Mouse (Mus musculus): Measurements from ENCODE around the gene AC134908.4.

AC134908.4 gene

DNA sequence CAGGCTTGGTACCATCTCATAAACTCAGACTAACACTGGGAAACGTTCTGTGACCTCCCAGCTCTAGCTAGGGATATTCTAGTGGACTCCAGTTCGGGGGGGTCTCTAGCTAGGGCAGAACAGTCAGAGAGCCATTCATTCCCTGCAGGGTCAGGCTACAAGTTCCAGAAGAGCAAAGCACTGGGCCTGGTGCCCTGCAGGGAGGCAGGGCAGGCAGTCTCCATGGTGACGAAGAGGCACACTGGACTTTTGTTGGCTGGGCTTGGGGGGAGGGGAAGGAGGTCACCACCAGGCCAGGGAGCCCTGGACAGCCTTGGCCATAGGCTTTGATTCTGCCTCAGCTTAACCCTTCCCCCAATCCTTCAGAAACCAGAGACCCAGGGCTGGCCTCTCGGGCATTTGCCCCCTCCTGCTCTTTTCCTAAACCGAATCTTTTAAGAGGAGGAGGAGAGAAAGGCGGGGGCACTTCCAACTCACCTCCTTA is at the start of gene AC134908.4:
AC134908.4 (minus strand) TSS at position 51 of the 484 bp plus-strand sequence.
- DNase-seq (ENCODE audit: low spot score in 2 of 2) = no peak

DNA sequence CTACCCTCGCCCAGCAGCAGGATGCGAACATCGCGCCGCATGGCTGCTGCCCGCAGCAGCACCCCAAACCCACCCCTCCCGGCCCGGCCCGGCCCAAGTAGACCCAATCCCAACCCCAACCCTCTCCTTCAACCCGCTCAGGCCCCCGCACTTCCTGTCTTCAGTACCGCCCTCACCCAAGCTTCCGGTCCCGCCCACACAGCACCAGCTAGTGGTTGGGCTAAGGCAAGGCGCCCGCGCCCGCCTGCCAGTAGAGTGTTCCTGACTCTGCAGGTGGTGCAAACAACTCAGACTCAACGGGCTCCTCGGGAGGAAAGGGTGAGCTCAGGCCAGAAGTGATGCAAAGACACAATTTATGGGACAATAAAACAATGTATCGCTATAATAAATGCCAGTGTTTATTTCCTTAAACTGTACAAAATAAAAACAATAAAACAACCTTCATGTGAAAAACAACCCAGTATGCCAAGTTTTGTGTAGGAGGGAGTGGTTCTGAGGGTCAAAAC is 49.0 kb upstream of the AC134908.4 start, which contains the start of gene Rhot2:
Rhot2 (minus strand) TSS at position 456 of the 506 bp plus-strand sequence.
- DNase-seq (ENCODE audit: low spot score in 2 of 2) = peak; percentile 86 to 93

DNA sequence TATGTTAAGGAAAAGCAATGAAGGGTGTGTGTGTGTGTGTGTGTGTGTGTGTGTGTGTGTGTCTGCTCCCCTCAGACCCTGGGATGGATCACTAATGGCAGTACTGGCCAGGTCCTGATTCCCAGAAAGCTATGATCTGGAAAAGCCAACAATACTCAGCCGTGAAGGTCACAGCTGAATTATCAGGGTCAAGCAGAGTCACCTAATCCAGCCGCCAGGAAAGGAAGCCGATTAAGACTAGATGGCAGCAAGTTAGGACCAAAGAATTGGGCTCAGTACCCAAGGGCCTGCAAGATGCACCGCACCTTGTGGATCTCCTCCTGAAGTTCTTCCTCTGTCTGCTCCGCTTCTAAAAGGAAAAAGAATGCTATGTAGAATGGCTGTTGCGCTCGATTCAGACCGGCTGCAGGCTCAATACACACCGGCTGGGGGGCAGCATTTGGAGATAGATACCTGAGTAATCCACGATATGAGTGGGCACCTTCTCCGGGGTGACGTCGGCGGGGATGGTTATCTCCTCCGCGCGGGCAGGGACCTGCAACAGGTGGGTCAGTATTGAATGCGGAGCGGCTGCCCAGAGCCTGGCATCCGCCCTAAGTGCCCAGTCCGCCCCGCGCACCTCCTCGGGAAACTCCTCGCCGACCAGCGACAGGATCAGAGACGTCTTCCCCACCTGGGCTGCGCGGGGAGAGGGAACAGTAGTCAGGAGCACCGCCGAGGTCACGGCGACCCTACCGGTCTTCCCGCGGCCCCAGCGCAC is 48.4 kb upstream of the AC134908.4 start:
- no peak for DNase-seq (ENCODE audit: low spot score in 2 of 2)

DNA sequence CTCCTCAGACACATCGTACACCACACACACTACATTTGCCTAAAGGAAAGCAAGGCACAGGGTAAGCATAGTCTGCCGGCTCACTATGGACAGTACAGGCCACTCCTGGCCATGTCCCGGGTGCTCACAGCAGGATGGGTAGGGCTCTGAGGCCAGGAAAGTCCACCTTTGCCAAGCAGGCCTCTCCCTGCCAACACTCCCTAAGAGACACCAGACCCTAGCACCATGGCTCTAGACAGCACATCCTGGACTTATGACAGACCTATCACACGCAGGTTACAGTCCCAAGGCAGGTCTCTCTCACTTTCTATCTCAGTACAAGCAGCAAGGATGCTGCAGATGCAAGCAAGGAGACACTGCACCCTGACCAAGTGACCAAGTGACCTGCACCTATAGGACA is 47.7 kb upstream of the AC134908.4 start:
- no peak for DNase-seq (ENCODE audit: low spot score in 2 of 2)

DNA sequence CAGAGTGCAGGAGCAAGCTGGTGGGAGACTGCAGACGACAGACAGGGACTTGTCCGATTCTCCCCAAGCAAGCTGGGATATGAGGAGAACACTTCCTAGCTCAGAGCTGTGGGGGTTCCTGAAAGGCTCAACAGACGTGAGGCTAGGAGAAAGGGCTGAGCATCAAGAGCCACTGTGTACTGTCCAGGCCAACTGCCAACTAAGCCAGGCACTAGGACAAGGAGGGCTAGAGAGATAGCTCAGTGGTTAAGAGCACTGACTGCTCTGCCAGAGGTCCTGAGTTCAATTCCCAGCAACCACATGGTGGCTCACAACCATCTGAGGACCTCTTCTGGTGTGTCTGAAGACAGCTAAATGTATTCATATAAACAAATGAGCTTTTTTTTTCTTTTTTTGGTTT is 47.0 kb upstream of the AC134908.4 start:
- no peak for DNase-seq (ENCODE audit: low spot score in 2 of 2)

DNA sequence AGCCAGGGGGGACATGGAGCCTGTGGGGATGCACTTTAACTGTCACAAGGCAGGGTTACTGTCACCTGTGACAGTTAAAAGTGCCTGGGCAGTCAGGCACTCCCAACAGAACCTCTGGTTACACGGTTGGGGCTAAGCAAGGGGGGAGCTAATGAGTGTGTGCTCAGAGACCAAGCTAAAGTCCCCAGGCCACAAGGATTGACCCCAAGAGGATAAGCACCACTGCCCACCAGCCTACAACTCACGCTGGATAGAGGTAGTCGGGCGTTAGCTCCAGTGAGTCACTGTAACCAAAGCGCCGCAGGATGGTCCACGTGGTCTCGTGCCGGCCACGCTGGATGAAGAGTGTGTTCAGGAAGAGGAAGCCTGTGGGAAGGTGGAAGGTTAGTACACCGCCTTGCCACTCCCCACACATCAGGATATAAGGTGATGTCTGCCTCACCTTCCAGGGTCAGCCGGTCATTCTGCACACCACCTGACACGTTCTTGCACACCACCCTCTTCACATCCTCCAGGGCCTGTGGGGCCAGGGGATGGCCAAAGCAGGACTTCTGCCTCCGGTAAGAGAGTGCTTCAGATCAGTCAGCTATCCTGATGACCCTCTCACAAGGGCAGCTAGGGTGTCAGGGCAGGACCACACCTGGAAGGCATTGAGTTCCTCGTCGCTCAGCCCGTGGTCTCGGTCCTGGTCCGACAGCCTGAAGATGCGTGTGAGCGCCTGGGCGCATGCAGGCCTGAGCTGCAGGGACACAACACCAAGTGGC is 45.8 kb upstream of the AC134908.4 start, which contains the start of gene Gm20683:
Gm20683 (minus strand) TSS at position 647 of the 764 bp plus-strand sequence.
- DNase-seq (ENCODE audit: low spot score in 2 of 2) = no peak

DNA sequence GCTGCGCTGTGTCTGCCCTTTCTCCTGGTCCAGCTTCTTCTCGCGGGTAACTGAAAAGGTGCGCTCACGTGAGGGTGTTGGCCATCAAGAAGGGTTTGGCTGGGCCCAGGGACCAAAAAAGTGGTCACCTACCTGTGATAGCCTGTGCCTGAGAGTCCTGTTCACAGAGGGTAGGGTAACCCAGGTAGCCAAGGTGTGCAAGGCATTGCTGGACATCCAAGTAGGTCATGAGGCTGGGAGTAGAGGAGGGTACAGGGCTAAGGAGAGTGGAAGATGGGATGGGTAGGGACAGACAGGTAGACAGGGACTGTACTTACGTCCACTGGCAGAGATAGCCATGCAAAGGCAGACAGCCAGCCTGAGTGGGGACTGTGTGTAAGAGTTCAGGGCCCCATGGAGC is 45.1 kb upstream of the AC134908.4 start:
- DNase-seq (ENCODE audit: low spot score in 2 of 2) = no peak

DNA sequence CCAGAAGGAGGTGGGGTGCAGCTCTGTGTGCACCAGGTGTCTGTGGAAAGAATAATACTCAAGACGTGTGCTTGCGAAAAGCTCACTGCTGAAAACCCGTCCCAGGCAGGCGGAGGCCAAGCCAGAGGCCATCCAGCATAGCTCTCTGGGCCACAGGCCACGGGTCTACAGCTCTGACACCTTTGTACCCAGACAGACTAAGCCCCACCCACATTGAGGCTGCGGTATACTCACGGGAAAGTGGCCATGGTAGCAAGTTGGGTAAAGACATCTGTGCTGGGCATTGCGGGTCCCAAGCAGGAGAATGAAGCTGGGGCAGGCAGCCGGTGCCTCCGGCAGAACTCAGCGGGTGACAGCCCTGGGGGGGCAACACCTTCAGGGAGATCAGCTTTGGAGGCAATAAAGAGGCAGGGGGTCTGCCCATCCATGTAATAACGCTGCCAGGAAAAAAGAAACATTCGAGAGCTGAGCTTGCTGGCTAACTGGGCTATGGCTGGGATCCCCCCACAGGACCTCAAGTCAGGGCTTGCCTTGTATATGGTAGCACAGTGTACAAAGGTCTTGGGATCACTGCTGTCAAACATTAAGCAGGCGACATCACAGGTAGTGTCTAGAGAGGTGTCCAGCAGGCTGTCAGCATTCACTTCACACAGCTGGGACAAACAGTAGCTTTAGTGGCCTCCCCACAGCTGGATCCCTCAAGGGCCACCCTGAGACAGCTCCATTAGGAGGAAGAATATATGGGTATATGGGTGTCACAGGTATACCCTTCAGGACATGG is 44.2 kb upstream of the AC134908.4 start:
- no peak for DNase-seq (ENCODE audit: low spot score in 2 of 2)

DNA sequence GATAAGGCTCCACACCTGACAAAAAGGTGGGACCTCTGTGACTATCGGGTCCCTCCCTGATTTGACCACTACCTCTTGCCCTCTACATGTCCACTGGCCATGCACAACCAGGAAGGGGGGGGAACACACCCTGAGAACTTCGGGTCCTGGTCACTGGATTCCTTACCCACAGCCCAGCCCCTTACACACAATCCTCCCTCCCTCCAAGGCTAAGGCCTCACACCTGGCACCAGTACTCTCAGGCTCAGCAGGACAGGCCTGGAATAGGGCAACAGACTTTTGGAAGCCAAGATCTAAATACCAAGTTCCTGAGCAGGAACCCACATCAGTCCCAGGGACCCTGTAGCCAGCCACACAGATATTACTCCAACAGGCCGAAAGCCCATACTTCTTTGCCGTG is 43.4 kb upstream of the AC134908.4 start:
- DNase-seq (ENCODE audit: low spot score in 2 of 2) = no peak

DNA sequence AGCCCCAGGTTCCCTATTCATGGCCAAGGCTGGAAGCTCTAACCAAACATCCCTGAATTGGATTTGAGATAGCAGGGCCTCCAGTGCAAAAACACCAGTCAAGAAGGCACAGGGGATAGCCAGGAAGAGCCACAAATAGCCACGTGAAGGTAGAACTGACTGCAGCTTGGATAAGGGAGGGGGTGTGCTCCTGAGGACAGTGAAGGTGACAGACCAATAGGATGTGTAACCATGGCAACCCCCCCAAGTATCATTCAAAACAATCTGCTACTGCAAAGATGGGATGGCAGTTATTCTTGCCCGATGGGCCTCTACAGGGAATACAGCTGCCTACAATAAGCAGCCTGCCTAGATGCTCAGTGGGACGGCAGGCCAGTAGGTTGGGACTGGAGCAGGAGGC is 42.1 kb upstream of the AC134908.4 start:
- DNase-seq (ENCODE audit: low spot score in 2 of 2) = no peak

DNA sequence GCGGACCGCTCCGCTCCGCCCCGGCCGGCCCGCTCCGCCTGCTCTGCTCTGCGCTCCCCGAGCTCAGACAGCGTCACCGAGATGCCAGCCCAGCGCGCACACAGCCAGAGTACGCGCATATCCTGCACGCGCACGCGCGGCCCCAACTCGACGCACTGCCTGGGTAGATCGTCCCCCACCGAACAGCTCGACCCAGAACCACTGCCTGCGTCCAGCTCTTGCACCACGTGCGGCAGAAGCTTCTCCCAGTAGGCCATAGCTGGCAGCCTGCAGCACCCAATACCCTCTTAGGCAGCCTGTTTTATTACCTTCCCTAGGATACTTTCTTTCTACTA is 41.6 kb upstream of the AC134908.4 start, which contains the start of gene Rhbdl1:
Rhbdl1 (minus strand) TSS at position 220 of the 335 bp plus-strand sequence.
- no peak for DNase-seq (ENCODE audit: low spot score in 2 of 2)

DNA sequence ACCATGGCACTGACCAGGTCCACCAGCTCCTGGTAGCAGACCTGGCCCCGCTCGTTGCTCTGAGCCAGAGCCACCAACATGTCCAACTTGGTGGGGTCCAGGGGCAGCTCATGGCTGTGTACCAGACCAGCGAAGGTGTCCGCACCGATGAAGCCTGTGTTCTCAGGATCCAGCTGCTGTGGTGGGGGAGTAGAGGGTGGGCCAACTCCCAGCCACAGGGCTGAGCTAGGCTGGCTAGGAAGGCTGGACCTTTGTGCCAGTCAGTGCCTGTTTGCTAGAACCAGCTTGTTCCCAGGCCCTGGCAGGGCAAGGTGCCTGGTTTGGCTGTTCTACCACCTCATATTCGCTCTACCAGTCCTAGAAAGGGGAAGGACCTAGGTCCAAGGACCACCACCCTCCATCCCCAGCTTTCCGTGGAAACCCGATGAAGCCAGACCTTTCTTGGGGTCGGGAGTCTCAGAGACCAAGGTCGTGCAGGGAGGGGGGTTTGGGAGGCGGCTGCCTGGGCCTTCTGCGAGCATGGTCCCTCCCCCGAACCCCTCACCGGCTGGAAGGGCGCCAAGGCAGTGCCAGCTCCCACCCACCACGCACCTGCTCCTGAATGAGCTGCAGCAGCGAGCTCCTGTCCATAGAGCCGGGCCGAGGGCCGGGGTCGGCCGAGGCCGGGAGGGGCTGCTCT is 41.1 kb upstream of the AC134908.4 start:
- DNase-seq (ENCODE audit: low spot score in 2 of 2) = no peak

DNA sequence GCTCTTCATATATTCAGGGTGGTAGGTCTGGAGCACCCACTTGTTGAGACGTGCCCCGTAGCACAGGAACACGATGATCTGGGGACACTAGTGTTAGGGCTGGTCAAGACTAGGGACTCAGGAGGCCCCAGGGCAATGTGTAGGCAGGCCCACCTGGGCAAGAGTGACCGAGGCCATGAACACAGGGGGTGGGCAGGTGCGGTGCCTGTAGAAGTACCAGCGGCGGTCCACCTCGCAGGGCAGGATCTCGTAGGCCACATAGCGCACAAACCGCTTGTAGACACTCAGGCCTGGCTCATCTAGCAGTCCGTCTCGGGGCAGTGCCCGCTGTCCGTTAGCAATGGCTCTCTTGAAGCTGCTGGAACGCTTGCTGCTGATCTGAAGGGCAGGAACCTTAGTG is 40.4 kb upstream of the AC134908.4 start:
- no peak for DNase-seq (ENCODE audit: low spot score in 2 of 2)

DNA sequence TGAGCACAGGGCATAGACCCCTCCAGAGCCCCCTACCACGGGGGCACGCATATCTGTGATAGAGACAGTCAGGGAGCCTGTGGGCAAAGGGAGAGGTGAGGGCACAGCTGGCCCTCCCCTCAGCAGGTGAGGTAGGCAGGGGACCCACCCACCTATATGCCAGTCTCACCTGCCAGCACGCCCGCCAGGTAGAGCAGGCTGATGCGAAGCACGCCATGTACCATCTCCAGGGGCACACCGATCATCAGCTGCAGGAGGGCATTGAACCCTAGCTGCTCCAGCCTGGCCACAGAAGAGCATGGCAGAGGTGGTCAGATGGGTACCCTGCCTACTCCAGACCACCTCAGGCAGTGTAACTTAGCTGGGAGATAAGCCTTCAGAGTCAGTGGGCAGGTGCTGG is 39.8 kb upstream of the AC134908.4 start:
- DNase-seq (ENCODE audit: low spot score in 2 of 2) = no peak

DNA sequence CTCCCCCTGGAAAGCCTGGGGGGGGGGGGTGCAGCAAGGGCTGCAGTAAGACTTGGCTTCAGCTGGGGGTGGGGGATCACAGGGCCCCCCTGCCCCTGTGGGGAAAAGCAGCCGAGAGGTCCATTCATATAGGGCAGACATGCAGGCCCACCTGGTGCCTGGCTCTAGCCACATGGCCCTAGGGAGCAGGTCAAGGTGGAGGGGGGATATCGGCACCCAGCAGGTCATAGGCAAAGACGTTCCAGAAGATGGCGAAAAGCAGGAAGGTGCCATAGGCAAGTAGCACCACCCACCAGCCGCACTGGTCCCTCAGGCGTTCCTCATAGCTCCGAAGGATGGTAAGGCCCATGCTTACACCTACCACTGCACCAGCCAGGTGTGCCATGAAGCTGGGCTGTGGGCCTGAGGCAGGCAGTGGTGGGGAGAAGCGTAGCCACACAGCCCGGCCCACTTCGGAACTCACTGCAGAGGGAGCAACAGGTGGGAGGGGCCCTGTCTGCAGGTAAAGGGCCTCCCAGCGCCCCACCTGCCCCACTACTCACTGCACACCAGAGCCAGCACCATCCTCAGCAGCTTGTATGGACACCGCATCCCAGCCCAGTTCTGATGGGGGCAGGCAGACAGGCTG is 39.2 kb upstream of the AC134908.4 start:
- no peak for DNase-seq (ENCODE audit: low spot score in 2 of 2)

DNA sequence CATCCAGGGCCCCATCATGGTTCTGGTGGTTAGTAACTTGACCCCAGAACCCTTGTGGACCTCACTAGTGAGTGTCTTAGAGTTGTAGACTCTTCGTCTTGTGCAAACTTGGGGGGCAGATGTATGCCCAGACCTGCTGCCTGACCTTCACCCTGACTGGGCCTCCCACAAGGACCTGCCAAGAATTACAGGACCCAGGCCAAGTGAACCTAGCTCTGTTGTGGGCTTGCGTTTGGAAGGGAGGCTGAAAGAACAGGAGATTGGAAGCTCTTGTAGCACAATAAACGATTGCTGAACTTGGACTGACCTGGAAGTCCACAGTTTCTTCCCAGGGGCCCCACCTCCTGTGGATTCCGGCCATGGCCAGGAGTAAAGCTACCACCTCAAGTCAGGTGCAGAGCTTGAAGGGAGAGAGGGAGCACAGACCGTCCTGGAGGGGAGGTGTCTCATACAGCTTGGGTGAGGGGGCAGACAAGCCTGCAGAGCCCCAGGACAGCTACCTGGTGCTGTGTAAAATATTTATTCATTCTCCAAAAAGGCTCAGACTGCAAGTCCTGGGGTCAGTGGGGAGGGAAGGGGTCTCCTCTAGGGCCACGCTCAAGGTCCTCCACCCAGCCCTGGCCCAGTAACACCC is 38.6 kb upstream of the AC134908.4 start:
- no peak for DNase-seq (ENCODE audit: low spot score in 2 of 2)

DNA sequence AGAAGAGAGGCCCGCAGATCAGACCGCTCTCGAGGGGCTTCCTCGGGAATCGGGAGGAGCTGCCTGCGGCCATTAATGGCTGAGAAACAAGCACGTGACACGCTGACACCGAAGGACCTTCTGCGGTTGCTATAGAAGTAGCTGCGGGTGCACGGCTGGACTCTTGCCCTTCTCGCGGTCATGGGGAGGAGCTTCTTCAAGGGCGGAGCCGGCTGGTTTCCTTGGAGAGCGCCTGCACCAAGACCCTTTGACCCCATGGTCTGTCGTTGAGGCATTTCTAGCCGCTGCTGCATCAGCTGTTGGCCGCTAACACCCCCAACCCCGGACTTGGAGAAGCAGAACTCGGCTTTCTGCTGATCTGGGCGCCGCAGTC is 37.8 kb upstream of the AC134908.4 start, which contains the start of gene Stub1:
Stub1 (minus strand) TSS at position 114 of the 373 bp plus-strand sequence.
- peak; percentile 57 to 60 for DNase-seq (ENCODE audit: low spot score in 2 of 2)

DNA sequence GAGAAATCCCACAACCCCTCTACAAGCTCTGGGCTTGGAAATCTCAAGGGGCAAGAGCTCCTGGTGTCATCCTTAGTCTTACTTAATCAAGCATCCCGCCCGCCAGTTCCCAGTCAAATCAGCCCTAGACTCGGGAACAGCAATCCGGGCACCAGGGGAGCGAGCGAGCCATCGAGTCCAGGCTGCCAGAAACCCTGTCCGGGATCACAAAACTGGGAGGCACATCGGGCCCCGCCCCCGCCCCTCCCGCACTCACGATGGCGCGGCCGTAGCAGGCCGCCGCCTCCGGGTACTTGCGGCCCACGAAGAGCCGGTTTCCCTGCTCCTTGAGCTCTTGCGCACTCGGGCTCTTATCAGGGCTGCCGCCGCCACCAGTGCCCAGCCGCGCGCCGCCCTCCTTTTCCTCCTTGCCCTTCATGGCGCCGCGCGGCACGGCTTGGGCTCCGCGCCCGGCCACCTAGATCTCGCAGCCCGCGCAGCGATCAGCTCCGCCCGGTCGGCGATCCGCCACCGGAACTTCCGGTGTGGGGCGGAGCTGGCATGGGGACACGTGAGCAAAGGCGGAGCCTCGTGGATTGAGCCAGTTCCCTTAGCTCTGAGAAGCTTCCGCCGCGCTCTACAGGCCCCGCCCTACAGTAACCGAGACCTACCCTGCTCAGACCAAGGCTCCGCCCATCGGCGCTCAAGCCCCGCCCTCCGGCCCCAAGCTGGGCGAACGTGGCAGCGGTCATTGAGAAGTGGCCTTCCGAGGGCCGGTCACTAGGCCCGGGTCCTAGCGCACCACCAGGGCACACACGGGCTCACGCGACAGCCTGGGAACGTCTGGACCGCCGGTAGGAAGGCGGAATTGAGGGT is 37.2 kb upstream of the AC134908.4 start:
- DNase-seq (ENCODE audit: low spot score in 2 of 2) = peak; percentile 98

Data from spleen, postnatal 14 days (tissue).